Mouse (Mus musculus): ENCODE results near the gene Qtrt1. TPM values are rescaled to one million over a fixed set of nuclear protein-coding genes. Genes with fewer than 3 reads are reported as not detected.

Qtrt1 gene
- polyA plus RNA-seq, 1 experiment from 2014 or later, result 65.4 TPM

- Histone ChIP-seq H3K4me2 (replicated peaks; ENCODE audit: low read depth, low read length) (no peak overlapping the region), H3K4me1 (ENCODE audit: control insufficient read depth, insufficient read depth, low read length) (peaks cover 6% of the 10 kb centered on the region; the same call in 1 of the 2 replicates), H3K36me3 (ENCODE audit: control insufficient read depth, insufficient read depth, low read length) (no peaks in the 10 kb centered on the region), H3K9ac (replicated peaks; ENCODE audit: low read depth, low read length) (no peak overlapping the region), H3K27me3 (ENCODE audit: control insufficient read depth, insufficient read depth, low read length) (no peaks in the 10 kb centered on the region), H3K9me3 (ENCODE audit: control insufficient read depth, low read depth, low read length) (no peaks in the 10 kb centered on the region), H3K4me3 (ENCODE audit: low read depth, low read length) (no peak overlapping the region), H3K27ac (ENCODE audit: low read length) (no peak overlapping the region)
- 77% methylated on average over 7 of the region's 7 CpGs for WGBS
- ATAC-seq (ENCODE audit: insufficient number of reproducible peaks, insufficient read depth, low FRiP score, low read depth), result no peak
Observed at GRCm38 (mm10) chr9:21435777-21436635, 24.4 kb downstream of the Qtrt1 start.

- Histone ChIP-seq H3K9ac (replicated peaks; ENCODE audit: low read depth, low read length) (no peak overlapping the region), H3K4me2 (replicated peaks; ENCODE audit: low read depth, low read length) (no peak overlapping the region), H3K4me3 (ENCODE audit: low read depth, low read length) (no peak overlapping the region), H3K4me1 (ENCODE audit: control insufficient read depth, insufficient read depth, low read length) (peaks cover 6% of the 10 kb centered on the region; the same call in 1 of the 2 replicates), H3K36me3 (ENCODE audit: control insufficient read depth, insufficient read depth, low read length) (no peaks in the 10 kb centered on the region), H3K27me3 (ENCODE audit: control insufficient read depth, insufficient read depth, low read length) (no peaks in the 10 kb centered on the region), H3K9me3 (ENCODE audit: control insufficient read depth, low read depth, low read length) (no peaks in the 10 kb centered on the region), H3K27ac (ENCODE audit: low read length) (no peak overlapping the region)
- 91% methylated on average over 6 of the region's 6 CpGs for WGBS
- no peak for ATAC-seq (ENCODE audit: insufficient number of reproducible peaks, insufficient read depth, low FRiP score, low read depth)
Observed at GRCm38 (mm10) chr9:21437577-21437976, 25.9 kb downstream of the Qtrt1 start.

- no peaks in the 10 kb centered on the region for H3K27me3 ChIP-seq (ENCODE audit: control insufficient read depth, insufficient read depth, low read length)
- H3K9ac ChIP-seq (replicated peaks; ENCODE audit: low read depth, low read length), result no peak overlapping the region
- H3K9me3 ChIP-seq (ENCODE audit: control insufficient read depth, low read depth, low read length), result no peaks in the 10 kb centered on the region
- H3K4me3 ChIP-seq (ENCODE audit: low read depth, low read length), result no peak overlapping the region
- no peak for ATAC-seq (ENCODE audit: insufficient number of reproducible peaks, insufficient read depth, low FRiP score, low read depth)
- H3K4me1 ChIP-seq (ENCODE audit: control insufficient read depth, insufficient read depth, low read length), result peaks cover 6% of the 10 kb centered on the region; the same call in 1 of the 2 replicates
- no peaks in the 10 kb centered on the region for H3K36me3 ChIP-seq (ENCODE audit: control insufficient read depth, insufficient read depth, low read length)
- no peak overlapping the region for H3K27ac ChIP-seq (ENCODE audit: low read length)
- no peak overlapping the region for H3K4me2 ChIP-seq (replicated peaks; ENCODE audit: low read depth, low read length)
- 73% methylated on average over 3 of the region's 3 CpGs for WGBS
Observed at GRCm38 (mm10) chr9:21438219-21438618, 26.6 kb downstream of the Qtrt1 start.

GRCm38 (mm10) chr9:21439456-21439855 lies 27.8 kb downstream of the Qtrt1 start:
- H3K4me1 ChIP-seq (ENCODE audit: control insufficient read depth, insufficient read depth, low read length), result peaks cover 6% of the 10 kb centered on the region; the same call in 1 of the 2 replicates
- no peak overlapping the region for H3K9ac ChIP-seq (replicated peaks; ENCODE audit: low read depth, low read length)
- no peaks in the 10 kb centered on the region for H3K27me3 ChIP-seq (ENCODE audit: control insufficient read depth, insufficient read depth, low read length)
- no peak overlapping the region for H3K4me2 ChIP-seq (replicated peaks; ENCODE audit: low read depth, low read length)
- H3K4me3 ChIP-seq (ENCODE audit: low read depth, low read length), result no peak overlapping the region
- H3K9me3 ChIP-seq (ENCODE audit: control insufficient read depth, low read depth, low read length), result no peaks in the 10 kb centered on the region
- no peak overlapping the region for H3K27ac ChIP-seq (ENCODE audit: low read length)
- no peaks in the 10 kb centered on the region for H3K36me3 ChIP-seq (ENCODE audit: control insufficient read depth, insufficient read depth, low read length)
- WGBS, result 69% methylated on average over 3 of the region's 3 CpGs
- ATAC-seq (ENCODE audit: insufficient number of reproducible peaks, insufficient read depth, low FRiP score, low read depth), result no peak

GRCm38 (mm10) chr9:21439914-21440313 lies 28.3 kb downstream of the Qtrt1 start:
- Histone ChIP-seq H3K36me3 (ENCODE audit: control insufficient read depth, insufficient read depth, low read length) (no peaks in the 10 kb centered on the region), H3K4me2 (replicated peaks; ENCODE audit: low read depth, low read length) (no peak overlapping the region), H3K4me1 (ENCODE audit: control insufficient read depth, insufficient read depth, low read length) (peaks cover 6% of the 10 kb centered on the region; the same call in 1 of the 2 replicates), H3K4me3 (ENCODE audit: low read depth, low read length) (no peak overlapping the region), H3K27ac (ENCODE audit: low read length) (no peak overlapping the region), H3K9ac (replicated peaks; ENCODE audit: low read depth, low read length) (no peak overlapping the region), H3K9me3 (ENCODE audit: control insufficient read depth, low read depth, low read length) (no peaks in the 10 kb centered on the region), H3K27me3 (ENCODE audit: control insufficient read depth, insufficient read depth, low read length) (no peaks in the 10 kb centered on the region)
- 89% methylated on average over 2 of the region's 2 CpGs for WGBS
- no peak for ATAC-seq (ENCODE audit: insufficient number of reproducible peaks, insufficient read depth, low FRiP score, low read depth)

- H3K9ac ChIP-seq (replicated peaks; ENCODE audit: low read depth, low read length), result no peak overlapping the region
- no peaks in the 10 kb centered on the region for H3K27me3 ChIP-seq (ENCODE audit: control insufficient read depth, insufficient read depth, low read length)
- no peak overlapping the region for H3K27ac ChIP-seq (ENCODE audit: low read length)
- ATAC-seq (ENCODE audit: insufficient number of reproducible peaks, insufficient read depth, low FRiP score, low read depth), result no peak
- peaks cover 6% of the 10 kb centered on the region; the same call in 1 of the 2 replicates for H3K4me1 ChIP-seq (ENCODE audit: control insufficient read depth, insufficient read depth, low read length)
- H3K4me2 ChIP-seq (replicated peaks; ENCODE audit: low read depth, low read length), result no peak overlapping the region
- no peaks in the 10 kb centered on the region; the same call in 1 of the 2 replicates for H3K36me3 ChIP-seq (ENCODE audit: control insufficient read depth, insufficient read depth, low read length)
- no peak overlapping the region for H3K4me3 ChIP-seq (ENCODE audit: low read depth, low read length)
- H3K9me3 ChIP-seq (ENCODE audit: control insufficient read depth, low read depth, low read length), result no peaks in the 10 kb centered on the region
Observed at GRCm38 (mm10) chr9:21440387-21440786, 28.8 kb downstream of the Qtrt1 start.

- no peak for ATAC-seq (ENCODE audit: insufficient number of reproducible peaks, insufficient read depth, low FRiP score, low read depth)
- Histone ChIP-seq H3K4me1 (ENCODE audit: control insufficient read depth, insufficient read depth, low read length) (no peaks in the 10 kb centered on the region), H3K9ac (replicated peaks; ENCODE audit: low read depth, low read length) (no peak overlapping the region), H3K27me3 (ENCODE audit: control insufficient read depth, insufficient read depth, low read length) (no peaks in the 10 kb centered on the region), H3K36me3 (ENCODE audit: control insufficient read depth, insufficient read depth, low read length) (no peaks in the 10 kb centered on the region; the same call in 1 of the 2 replicates), H3K4me3 (ENCODE audit: low read depth, low read length) (no peak overlapping the region), H3K4me2 (replicated peaks; ENCODE audit: low read depth, low read length) (no peak overlapping the region), H3K27ac (ENCODE audit: low read length) (no peak overlapping the region), H3K9me3 (ENCODE audit: control insufficient read depth, low read depth, low read length) (no peaks in the 10 kb centered on the region)
- WGBS, result 92% methylated on average over 8 of the region's 8 CpGs
Observed at GRCm38 (mm10) chr9:21443853-21444252, 32.2 kb downstream of the Qtrt1 start.

GRCm38 (mm10) chr9:21444574-21444973 lies 32.9 kb downstream of the Qtrt1 start:
- no peak overlapping the region for H3K4me2 ChIP-seq (replicated peaks; ENCODE audit: low read depth, low read length)
- 81% methylated on average over 4 of the region's 4 CpGs for WGBS

More at GRCm38 (mm10) chr9:21444574-21444973, 32.9 kb downstream of the Qtrt1 start:
- ATAC-seq (ENCODE audit: insufficient number of reproducible peaks, insufficient read depth, low FRiP score, low read depth), result no peak
- no peaks in the 10 kb centered on the region for H3K4me1 ChIP-seq (ENCODE audit: control insufficient read depth, insufficient read depth, low read length)
- no peaks in the 10 kb centered on the region for H3K27me3 ChIP-seq (ENCODE audit: control insufficient read depth, insufficient read depth, low read length)
- no peak overlapping the region for H3K4me3 ChIP-seq (ENCODE audit: low read depth, low read length)
- H3K9ac ChIP-seq (replicated peaks; ENCODE audit: low read depth, low read length), result no peak overlapping the region
- H3K27ac ChIP-seq (ENCODE audit: low read length), result no peak overlapping the region
- no peaks in the 10 kb centered on the region; the same call in 1 of the 2 replicates for H3K36me3 ChIP-seq (ENCODE audit: control insufficient read depth, insufficient read depth, low read length)
- no peaks in the 10 kb centered on the region for H3K9me3 ChIP-seq (ENCODE audit: control insufficient read depth, low read depth, low read length)
